13 mouse cellular contexts compared by ENCODE assay signal in the genomic region with DNA sequence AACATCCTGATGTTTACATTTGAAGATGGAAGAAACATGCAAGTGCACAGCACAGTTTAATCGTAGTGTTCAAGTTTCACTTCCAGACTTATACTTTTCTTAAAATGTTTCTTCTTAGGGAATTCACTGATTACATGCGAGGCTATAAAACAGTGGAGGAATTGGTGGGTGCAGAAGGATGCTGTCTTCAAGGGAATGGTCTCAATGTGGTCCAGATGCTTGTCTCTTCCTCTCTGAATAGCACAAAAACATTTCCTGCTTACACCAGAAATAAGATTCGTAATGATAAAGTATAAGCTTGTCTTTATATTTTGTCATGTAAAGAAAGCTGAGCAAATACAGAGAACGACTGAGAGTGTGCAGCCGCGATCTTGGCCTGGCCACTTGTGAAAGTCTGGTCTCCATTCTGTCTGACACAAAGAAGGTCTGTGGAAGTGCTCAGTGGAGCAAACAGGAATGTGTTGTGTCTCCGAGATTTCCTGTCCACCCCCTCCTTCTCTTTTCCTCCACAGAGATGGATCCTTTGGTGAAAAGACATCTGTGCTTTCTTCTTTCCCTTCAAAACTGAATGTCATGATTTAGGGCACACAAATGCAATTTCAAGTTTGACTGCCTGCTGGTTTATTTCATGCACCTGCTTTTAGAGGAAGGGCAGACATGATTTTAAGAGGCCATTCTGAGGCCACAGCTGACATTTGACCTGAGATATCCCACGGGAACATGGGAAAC.
DNase-seq lines count a peak whose midpoint lies in the region; ATAC-seq and TF ChIP-seq lines count a peak whose summit lies in the region.
"Had no signal": no experiment of that assay in that cellular context is flagged by ENCODE, and none has a peak within 500 bp of the region (broad histone marks: within the 10 kb centered on the region; RNA-seq: fewer than 3 reads in every experiment).

No protein-coding gene starts in this region.

- no peak for ATAC-seq in midbrain, embryonic 12.5 days (ENCODE audit: low FRiP score, low read depth)
- no peak for ATAC-seq in midbrain, embryonic 13.5 days
- peak; percentile 81 for ATAC-seq in stomach, embryonic 15.5 days (ENCODE audit: insufficient read depth, low FRiP score, low read depth)
- no peak for ATAC-seq in cerebellum, adult (ENCODE audit: insufficient number of reproducible peaks, low FRiP score, low TSS enrichment)
- ATAC-seq: inflammation-experienced regulatory T-cells, adult 6 months; lung, postnatal 0 days; Patski had no signal

- H3K27ac ChIP-seq in gastrocnemius, adult 2 months, result peak overlapping the region; percentile 25
- H3K27ac ChIP-seq in midbrain, embryonic 12.5 days (replicated peaks), result 0 out of 2 replicates have a peak overlapping the region, but pooled peaks have one; percentile 17
- H3K27ac ChIP-seq in midbrain, embryonic 13.5 days, result no peak overlapping the region
- H3K27ac ChIP-seq in limb, embryonic 10.5 days, result peak overlapping the region; percentile 21; the same call in 1 of the 2 replicates
- H3K27ac ChIP-seq in stomach, embryonic 15.5 days, result peak overlapping the region; percentile 44; the same call in 1 of the 2 replicates

- intact Hi-C loops in gastrocnemius, adult 2 months (cut with DNase I), result no loop called here

- H3K36me3 ChIP-seq in midbrain, embryonic 12.5 days, result no peaks in the 10 kb centered on the region
- no peaks in the 10 kb centered on the region for H3K36me3 ChIP-seq in midbrain, embryonic 13.5 days
- no peaks in the 10 kb centered on the region for H3K36me3 ChIP-seq in limb, embryonic 10.5 days
- H3K36me3 ChIP-seq in stomach, embryonic 15.5 days, result no peaks in the 10 kb centered on the region

- no peaks in the 10 kb centered on the region for H3K9me3 ChIP-seq in midbrain, embryonic 12.5 days
- H3K9me3 ChIP-seq in midbrain, embryonic 13.5 days, result no peaks in the 10 kb centered on the region
- no peaks in the 10 kb centered on the region for H3K9me3 ChIP-seq in limb, embryonic 10.5 days (replicated peaks)
- H3K9me3 ChIP-seq in stomach, embryonic 15.5 days, result no peaks in the 10 kb centered on the region

- H3K9ac ChIP-seq in midbrain, embryonic 12.5 days (replicated peaks), result no peak overlapping the region
- H3K9ac ChIP-seq in midbrain, embryonic 13.5 days (replicated peaks), result no peak overlapping the region
- H3K9ac ChIP-seq in stomach, embryonic 15.5 days, result no peak overlapping the region

- H3K4me3 ChIP-seq in gastrocnemius, adult 2 months, result no peak overlapping the region
- no peak overlapping the region for H3K4me3 ChIP-seq in midbrain, embryonic 12.5 days
- H3K4me3 ChIP-seq in midbrain, embryonic 13.5 days (replicated peaks), result no peak overlapping the region
- no peak overlapping the region for H3K4me3 ChIP-seq in limb, embryonic 10.5 days
- H3K4me3 ChIP-seq in stomach, embryonic 15.5 days (replicated peaks), result no peak overlapping the region

- H3K27me3 ChIP-seq in midbrain, embryonic 12.5 days, result no peaks in the 10 kb centered on the region
- no peaks in the 10 kb centered on the region for H3K27me3 ChIP-seq in midbrain, embryonic 13.5 days
- H3K27me3 ChIP-seq in limb, embryonic 10.5 days (ENCODE audit: low read depth, poor library complexity, severe bottlenecking), result no peaks in the 10 kb centered on the region
- no peaks in the 10 kb centered on the region for H3K27me3 ChIP-seq in stomach, embryonic 15.5 days (replicated peaks)
- H3K27me3 ChIP-seq: Patski had no signal

- H3K4me2 ChIP-seq in midbrain, embryonic 12.5 days (replicated peaks), result no peak overlapping the region
- no peak overlapping the region for H3K4me2 ChIP-seq in midbrain, embryonic 13.5 days (replicated peaks)
- H3K4me2 ChIP-seq in stomach, embryonic 15.5 days, result no peak overlapping the region

- TF ChIP-seq CTCF in gastrocnemius, adult 2 months (IDR thresholded peaks at IDR 0.05), result no peak

- peak; percentile 34 for DNase-seq in gastrocnemius, adult 2 months
- no peak for DNase-seq in gastrocnemius, postnatal 25 days
- DNase-seq in limb, embryonic 10.5 days (ENCODE audit: low spot score), result no peak
- no peak for DNase-seq in spleen, postnatal 10 days (ENCODE audit: low spot score in 2 of 2)
- DNase-seq: B cell, adult 2 months; heart, adult 11 months had no signal

- peaks cover 6% of the 10 kb centered on the region; the same call in 1 of the 2 replicates for H3K4me1 ChIP-seq in midbrain, embryonic 12.5 days
- H3K4me1 ChIP-seq in midbrain, embryonic 13.5 days (replicated peaks), result 0 out of 2 replicates have a peak, but pooled peaks cover 6% of the 10 kb centered on the region
- H3K4me1 ChIP-seq in limb, embryonic 10.5 days, result peaks cover 13% of the 10 kb centered on the region; the same call in 1 of the 2 replicates
- H3K4me1 ChIP-seq in stomach, embryonic 15.5 days, result no peaks in the 10 kb centered on the region

- 48% methylated on average over 8 of the region's 8 CpGs for WGBS in midbrain, embryonic 12.5 days
- 44% methylated on average over 8 of the region's 8 CpGs for WGBS in midbrain, embryonic 13.5 days
- 64% methylated on average over 8 of the region's 8 CpGs for WGBS in limb, embryonic 10.5 days
- 23% methylated on average over 8 of the region's 8 CpGs for WGBS in stomach, embryonic 15.5 days
